Mouse (Mus musculus): ENCODE data around the gene 6720489N17Rik.
"Not testable (repeated sequence)": the region's sequence is repeated elsewhere in the genome, so short reads cannot be mapped to it uniquely, and the experiment has no call there.

The 6720489N17Rik gene

GRCm38 (mm10) chr13:62623577-62624276 lies at the start of gene 6720489N17Rik:
Gene 6720489N17Rik, minus strand, starts transcription at chr13:62624182.
- DNase-seq (ENCODE audit: low spot score): peak; percentile 88

- DNase-seq (ENCODE audit: low spot score): no peak
Observed at GRCm38 (mm10) chr13:62653369-62653743, 29.4 kb upstream of the 6720489N17Rik start.

GRCm38 (mm10) chr13:62652681-62653368 lies 28.8 kb upstream of the 6720489N17Rik start:
- peak; percentile 90 for DNase-seq (ENCODE audit: low spot score)

- DNase-seq (ENCODE audit: low spot score): peak; percentile 12
Observed at GRCm38 (mm10) chr13:62627071-62627470, 3.1 kb upstream of the 6720489N17Rik start.

GRCm38 (mm10) chr13:62624277-62624665 lies 289 bp upstream of the 6720489N17Rik start:
- DNase-seq (ENCODE audit: low spot score): not testable (repeated sequence)

- DNase-seq (ENCODE audit: low spot score): not testable (repeated sequence)
Observed at GRCm38 (mm10) chr13:62617449-62617848, 6.5 kb downstream of the 6720489N17Rik start.

- not testable (repeated sequence) for DNase-seq (ENCODE audit: low spot score)
Observed at GRCm38 (mm10) chr13:62571099-62571498, 52.9 kb downstream of the 6720489N17Rik start, which contains the start of gene Zfp934. Gene Zfp934, minus strand, starts transcription at chr13:62571199.

- not testable (repeated sequence) for DNase-seq (ENCODE audit: low spot score)
Observed at GRCm38 (mm10) chr13:62561696-62562095, 62.3 kb downstream of the 6720489N17Rik start.

GRCm38 (mm10) chr13:62558189-62559110 lies 65.5 kb downstream of the 6720489N17Rik start, which contains the start of gene Zfp935:
Gene Zfp935, minus strand, starts transcription at chr13:62558511.
- DNase-seq (ENCODE audit: low spot score): peak; percentile 26
